Mouse (Mus musculus) intestine, embryonic 16.5 days (tissue): ENCODE data around the gene Col25a1. TPM values are rescaled to one million over a fixed set of nuclear protein-coding genes. Genes with fewer than 3 reads are reported as not detected.

Experiments used
- ATAC-seq: fragments of 200-750 bp; cut with Nextera tagmentation; 2 replicates; pipeline ENCODE4 v1.8.0; 2017; ENCODE audit warnings: moderate TSS enrichment, moderate library complexity
- H3K27ac ChIP-seq: fragments of 300-500 bp; sonication (generic); 2 replicates; pipeline ENCODE4 v1.5.1; 2014; ENCODE audit warnings: mild to moderate bottlenecking, low read length
- H3K27me3 ChIP-seq: fragments of 300-500 bp; sonication (generic); replicated peaks from 2 replicates; pipeline ENCODE4 v1.6.1; 2014; ENCODE audit warnings: low read length, control low read depth, mixed read lengths; ENCODE audit not compliant: control insufficient read depth, insufficient read depth
- H3K36me3 ChIP-seq: fragments of 300-500 bp; sonication (generic); 2 replicates; pipeline ENCODE4 v1.6.1; 2014; ENCODE audit warnings: low read length, control low read depth; ENCODE audit not compliant: control insufficient read depth, insufficient read depth
- H3K4me1 ChIP-seq: fragments of 300-500 bp; sonication (generic); 2 replicates; pipeline ENCODE4 v1.6.1; 2014; ENCODE audit warnings: low read length, control low read depth, mixed read lengths; ENCODE audit not compliant: control insufficient read depth, insufficient read depth
- H3K4me2 ChIP-seq: fragments of 300-500 bp; sonication (generic); 2 replicates; pipeline ENCODE4 v1.6.1; 2014; ENCODE audit warnings: low read depth, low read length, control low read depth
- H3K4me3 ChIP-seq: fragments of 300-500 bp; sonication (generic); 2 replicates; pipeline ENCODE4 v1.5.1; 2014; ENCODE audit warnings: mild to moderate bottlenecking, low read length
- H3K9ac ChIP-seq: fragments of 300-500 bp; sonication (generic); 2 replicates; pipeline ENCODE4 v1.6.1; 2014; ENCODE audit warnings: low read depth, low read length
- H3K9me3 ChIP-seq: fragments of 300-500 bp; sonication (generic); 2 replicates; pipeline ENCODE4 v1.6.1; 2016; ENCODE audit warnings: low read length, control low read depth; ENCODE audit not compliant: control insufficient read depth
- WGBS: fragments of 180-500 bp; shearing (Covaris S2); extraction: QIAGEN DNeasy Blood & Tissue Kit; methylation state at CpG from one replicate; pipeline ENCODE4 v1.1.7; 2014; 5-methylcytosine and 5-hydroxymethylcytosine counted together
- polyA plus RNA-seq: library from polyadenylated mRNA; unstranded; fragments of >200 nt; fragmentation: Nextera tagmentation; extraction: Ambion mirVana; gene quantifications from 2 replicates; pipeline ENCODE4 v1.2.1, GENCODE M21; 2015

The Col25a1 gene
- polyA plus RNA-seq, 1 experiment from 2014 or later, result 1.4 TPM

DNA sequence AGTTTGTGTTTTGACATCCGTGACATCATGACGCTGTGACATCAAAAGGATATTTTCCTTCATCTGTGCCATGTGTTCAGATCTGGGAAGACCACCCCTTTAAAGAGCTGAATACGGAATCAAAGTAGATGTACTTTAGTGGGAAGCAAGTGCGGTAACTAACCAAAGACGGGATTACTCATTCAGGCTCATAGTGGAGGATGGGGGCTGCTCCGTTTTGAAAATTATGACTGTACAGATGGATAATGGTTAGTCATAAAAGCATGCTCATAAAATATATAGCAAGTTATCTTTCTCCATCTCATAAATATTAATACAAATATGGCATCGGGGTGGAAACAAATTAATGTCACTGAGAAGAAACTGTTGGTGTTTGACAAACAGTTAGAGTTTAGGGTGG, 391.7 kb downstream of the Col25a1 start:
- H3K27ac ChIP-seq, result no peak overlapping the region
- H3K9me3 ChIP-seq, result no peaks in the 10 kb centered on the region
- H3K4me2 ChIP-seq, result no peak overlapping the region
- peaks cover 3% of the 10 kb centered on the region; the same call in 1 of the 2 replicates for H3K4me1 ChIP-seq
- no peaks in the 10 kb centered on the region for H3K27me3 ChIP-seq
- no peak overlapping the region for H3K4me3 ChIP-seq
- no peak for ATAC-seq
- H3K9ac ChIP-seq, result no peak overlapping the region
- H3K36me3 ChIP-seq, result no peaks in the 10 kb centered on the region
- WGBS, result 76% methylated on average over 7 of the region's 7 CpGs

DNA sequence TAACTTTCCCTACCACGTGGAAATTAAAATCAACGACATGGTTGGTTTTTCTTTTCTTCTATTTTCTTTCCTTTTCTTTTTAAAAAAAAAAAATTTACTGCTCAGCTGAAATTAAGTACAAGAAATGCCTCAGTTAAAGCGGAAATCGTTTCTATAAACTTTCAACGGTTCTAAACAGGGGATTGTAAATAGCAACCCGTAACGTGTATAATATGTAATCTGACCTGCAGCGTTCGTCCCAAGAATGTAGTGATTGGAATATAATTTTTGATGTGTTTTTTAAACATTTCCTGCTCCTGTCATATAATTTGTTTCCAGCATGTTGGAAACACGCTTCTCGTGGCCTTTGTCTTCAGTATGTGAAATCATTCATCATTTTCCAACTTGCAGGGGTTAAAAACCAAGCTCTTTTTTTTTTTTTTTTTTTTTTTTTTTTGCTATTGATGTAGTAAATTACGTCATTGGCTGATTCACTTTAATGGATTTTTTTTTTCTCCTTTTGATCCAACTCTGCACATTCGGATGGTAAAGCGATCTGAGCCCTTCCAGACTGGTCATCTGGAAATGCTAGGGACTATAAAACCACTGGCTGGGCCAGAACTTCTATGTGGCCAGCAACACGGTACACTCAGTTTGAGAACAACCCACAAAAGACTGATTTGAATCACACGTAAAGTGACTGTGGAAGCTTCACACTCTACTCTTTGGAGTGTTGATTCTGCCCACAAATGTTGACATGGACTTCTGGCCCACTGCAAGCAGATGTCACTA, 393.3 kb downstream of the Col25a1 start:
- ATAC-seq, result no peak
- H3K4me1 ChIP-seq, result peaks cover 3% of the 10 kb centered on the region; the same call in 1 of the 2 replicates
- 62% methylated on average over 16 of the region's 16 CpGs for WGBS
- no peak overlapping the region for H3K9ac ChIP-seq
- H3K27me3 ChIP-seq, result no peaks in the 10 kb centered on the region
- no peaks in the 10 kb centered on the region for H3K36me3 ChIP-seq
- no peak overlapping the region for H3K27ac ChIP-seq
- H3K9me3 ChIP-seq, result no peaks in the 10 kb centered on the region
- H3K4me3 ChIP-seq, result no peak overlapping the region
- H3K4me2 ChIP-seq, result no peak overlapping the region

DNA sequence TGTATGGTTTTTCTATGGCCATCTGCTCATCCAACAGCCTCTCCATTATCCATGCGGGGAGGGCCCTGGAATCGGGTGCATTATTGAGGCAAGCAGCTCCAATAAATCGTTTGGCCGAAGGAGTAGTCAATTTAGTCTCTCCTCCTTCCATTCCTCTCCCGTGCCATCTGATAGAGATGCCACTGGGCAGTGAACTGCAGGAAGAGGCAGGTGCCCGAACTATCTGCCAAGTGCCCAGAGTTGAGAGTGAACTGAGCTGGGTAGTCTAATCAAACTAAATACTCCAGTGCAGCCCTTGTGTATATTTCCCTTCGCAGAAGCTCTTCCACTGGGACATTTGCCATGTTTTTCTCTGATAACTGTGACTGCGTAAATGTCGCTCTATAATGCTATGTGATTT, 403.7 kb downstream of the Col25a1 start:
- Histone ChIP-seq H3K4me1 (no peaks in the 10 kb centered on the region), H3K9me3 (no peaks in the 10 kb centered on the region), H3K9ac (no peak overlapping the region), H3K27me3 (no peaks in the 10 kb centered on the region), H3K4me3 (no peak overlapping the region), H3K27ac (no peak overlapping the region), H3K4me2 (no peak overlapping the region), H3K36me3 (no peaks in the 10 kb centered on the region)
- 85% methylated on average over 9 of the region's 9 CpGs for WGBS
- no peak for ATAC-seq

DNA sequence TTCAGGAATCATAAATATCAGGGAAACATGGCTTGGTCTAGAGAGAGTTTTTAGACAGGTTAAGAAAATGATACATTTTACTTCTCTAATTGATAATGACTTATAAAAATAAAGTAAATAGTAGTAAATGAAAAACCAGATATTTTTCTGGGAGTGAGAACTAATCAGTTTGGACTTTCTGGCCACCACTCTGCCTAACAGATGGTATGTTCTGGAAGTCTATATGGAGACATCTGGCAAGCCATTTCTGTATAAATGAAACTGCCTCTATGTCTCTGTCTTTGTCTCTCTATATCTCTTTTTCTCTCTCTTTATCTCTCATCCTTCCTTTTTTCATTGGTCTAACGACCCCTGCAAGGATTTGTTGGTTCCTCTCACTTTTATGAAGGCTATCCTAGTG, 410.2 kb downstream of the Col25a1 start:
- no peak overlapping the region for H3K4me2 ChIP-seq
- H3K9me3 ChIP-seq, result no peaks in the 10 kb centered on the region
- no peaks in the 10 kb centered on the region for H3K36me3 ChIP-seq
- no peak for ATAC-seq
- WGBS, result 56% methylated on average over 1 of the region's 1 CpGs
- H3K4me3 ChIP-seq, result no peak overlapping the region
- no peak overlapping the region for H3K27ac ChIP-seq
- H3K4me1 ChIP-seq, result no peaks in the 10 kb centered on the region
- no peak overlapping the region for H3K9ac ChIP-seq
- H3K27me3 ChIP-seq, result no peaks in the 10 kb centered on the region

DNA sequence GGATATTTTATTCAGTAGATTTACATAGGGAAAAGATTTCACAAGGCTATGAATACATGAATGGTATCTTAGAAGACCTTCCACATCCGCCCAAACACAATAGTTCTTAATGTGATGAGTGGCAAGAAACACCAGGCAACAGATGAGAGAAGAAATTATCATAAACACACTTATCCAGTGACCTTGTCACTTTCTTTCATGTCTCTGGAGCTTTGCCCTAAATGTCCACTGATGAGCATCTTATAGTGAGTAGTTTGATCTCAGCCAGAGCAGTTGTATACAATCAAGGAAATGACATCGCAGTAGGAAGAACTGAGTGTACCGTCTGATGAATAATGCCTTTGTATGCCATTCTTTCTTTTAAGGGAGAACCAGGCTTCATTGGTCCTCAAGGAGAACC, 414.7 kb downstream of the Col25a1 start:
- WGBS, result 86% methylated on average over 3 of the region's 3 CpGs
- ATAC-seq, result no peak
- no peaks in the 10 kb centered on the region; the same call in 1 of the 2 replicates for H3K4me1 ChIP-seq
- no peak overlapping the region for H3K4me3 ChIP-seq
- H3K9ac ChIP-seq, result no peak overlapping the region
- H3K9me3 ChIP-seq, result no peaks in the 10 kb centered on the region
- H3K4me2 ChIP-seq, result no peak overlapping the region
- no peaks in the 10 kb centered on the region for H3K27me3 ChIP-seq
- H3K27ac ChIP-seq, result no peak overlapping the region
- H3K36me3 ChIP-seq, result no peaks in the 10 kb centered on the region

DNA sequence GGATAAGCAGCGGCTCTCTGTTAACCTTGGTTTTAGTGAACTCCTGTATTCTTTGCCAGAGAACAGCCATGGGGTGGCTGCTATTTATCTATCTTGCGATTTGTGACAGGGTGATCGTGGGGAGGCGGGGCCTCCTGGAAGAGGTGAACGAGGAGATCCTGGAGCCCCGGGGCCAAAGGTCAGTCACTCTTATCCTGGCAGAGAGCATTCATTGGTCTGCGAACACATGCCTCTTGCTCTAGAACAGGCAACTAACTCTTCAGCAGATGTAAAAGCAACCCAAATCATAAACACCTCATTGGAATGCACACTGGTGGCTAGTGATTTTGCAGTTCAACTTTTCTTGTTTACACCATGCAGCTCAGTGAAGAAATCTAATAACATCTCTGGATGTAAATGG, 417.8 kb downstream of the Col25a1 start:
- Histone ChIP-seq H3K27me3 (no peaks in the 10 kb centered on the region), H3K27ac (no peak overlapping the region), H3K4me1 (no peaks in the 10 kb centered on the region; the same call in 1 of the 2 replicates), H3K36me3 (no peaks in the 10 kb centered on the region), H3K4me3 (no peak overlapping the region), H3K9me3 (no peaks in the 10 kb centered on the region), H3K9ac (no peak overlapping the region), H3K4me2 (no peak overlapping the region)
- WGBS, result 63% methylated on average over 7 of the region's 7 CpGs
- peak; percentile 50 for ATAC-seq

DNA sequence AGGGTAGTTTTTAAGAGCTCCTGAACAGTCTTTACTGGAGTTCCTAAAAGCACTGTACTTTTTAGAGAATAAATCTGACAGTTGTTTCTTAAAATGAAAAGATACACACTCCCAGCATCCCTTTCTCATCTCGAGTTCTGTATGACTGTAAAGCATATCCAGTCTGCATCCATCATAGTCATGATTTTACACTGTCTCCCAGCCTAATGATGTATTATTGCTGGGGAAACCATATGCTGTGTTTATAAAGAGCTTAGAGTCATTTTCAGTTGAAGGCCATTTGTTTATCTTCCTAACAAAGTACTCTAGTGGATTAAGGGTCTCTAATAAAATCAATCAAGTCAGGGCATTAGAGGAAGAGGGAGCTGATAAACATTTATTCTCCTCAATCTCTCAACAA, 425.0 kb downstream of the Col25a1 start:
- Histone ChIP-seq H3K4me2 (no peak overlapping the region), H3K36me3 (no peaks in the 10 kb centered on the region), H3K4me1 (no peaks in the 10 kb centered on the region), H3K4me3 (no peak overlapping the region), H3K9ac (no peak overlapping the region), H3K27me3 (no peaks in the 10 kb centered on the region), H3K27ac (no peak overlapping the region), H3K9me3 (no peaks in the 10 kb centered on the region)
- 20% methylated on average over 1 of the region's 1 CpGs for WGBS
- ATAC-seq, result no peak

DNA sequence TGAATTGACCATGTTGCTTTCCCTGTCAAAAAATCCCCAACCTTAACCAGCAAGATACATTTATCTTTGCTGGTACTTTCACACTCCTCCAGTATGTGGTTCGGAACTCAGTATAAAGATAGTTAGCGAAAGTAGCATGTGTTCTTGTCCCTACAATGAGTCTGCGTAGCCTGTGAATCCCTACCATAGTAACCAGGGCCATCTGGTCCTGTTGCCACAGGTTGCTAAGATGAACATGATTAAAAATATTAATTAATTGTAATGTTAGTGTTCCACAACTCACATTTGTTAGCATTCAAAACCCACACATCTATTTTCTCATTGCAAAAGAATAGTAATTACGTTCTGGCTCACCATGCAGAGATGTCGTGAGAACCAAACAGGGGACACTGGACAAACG, 434.3 kb downstream of the Col25a1 start:
- no peak overlapping the region for H3K4me2 ChIP-seq
- no peak overlapping the region for H3K27ac ChIP-seq
- H3K4me1 ChIP-seq, result no peaks in the 10 kb centered on the region
- WGBS, result 95% methylated on average over 6 of the region's 6 CpGs
- H3K4me3 ChIP-seq, result no peak overlapping the region
- no peak for ATAC-seq
- H3K36me3 ChIP-seq, result no peaks in the 10 kb centered on the region
- H3K9me3 ChIP-seq, result no peaks in the 10 kb centered on the region
- no peaks in the 10 kb centered on the region for H3K27me3 ChIP-seq
- H3K9ac ChIP-seq, result no peak overlapping the region

DNA sequence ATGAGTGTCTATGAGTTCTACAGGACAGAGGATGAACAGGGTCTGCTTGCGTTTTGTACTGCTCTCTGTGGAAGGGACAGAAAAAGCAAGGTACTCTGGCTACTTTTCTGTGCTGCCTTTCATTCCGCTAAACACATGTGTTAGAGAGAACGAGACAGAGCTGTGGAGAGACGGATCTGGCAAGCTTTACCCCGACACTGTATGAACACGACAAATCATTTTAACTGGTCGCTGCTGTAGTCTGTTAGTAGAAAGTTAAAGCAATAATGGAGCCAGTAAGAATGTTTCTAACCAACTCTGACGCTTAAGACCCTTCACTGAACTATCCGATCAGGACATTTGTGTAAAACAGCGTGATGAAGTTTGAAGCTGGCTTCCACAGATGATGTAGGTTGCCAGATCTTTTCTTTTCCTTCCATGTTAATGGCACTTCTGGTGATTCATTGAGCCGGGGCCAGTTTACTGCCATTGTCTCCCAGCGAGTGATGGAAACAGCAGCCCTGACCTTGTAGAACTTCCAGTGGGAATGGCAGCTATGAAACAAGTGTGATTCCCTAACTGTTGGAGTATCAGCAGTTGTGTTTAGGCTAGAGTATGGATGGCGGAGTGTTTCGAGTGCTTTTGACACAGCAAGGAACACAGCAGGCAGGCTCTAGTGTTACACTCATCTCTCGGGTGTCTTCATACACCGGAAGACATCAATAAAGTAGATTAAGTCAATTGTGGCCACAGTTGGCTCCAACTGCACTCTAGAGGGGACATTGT, 437.2 kb downstream of the Col25a1 start:
- H3K4me3 ChIP-seq, result no peak overlapping the region
- H3K9me3 ChIP-seq, result no peaks in the 10 kb centered on the region
- H3K4me1 ChIP-seq, result no peaks in the 10 kb centered on the region
- no peak overlapping the region for H3K27ac ChIP-seq
- H3K9ac ChIP-seq, result no peak overlapping the region
- no peaks in the 10 kb centered on the region for H3K27me3 ChIP-seq
- WGBS, result 66% methylated on average over 16 of the region's 16 CpGs
- no peaks in the 10 kb centered on the region for H3K36me3 ChIP-seq
- ATAC-seq, result no peak
- no peak overlapping the region for H3K4me2 ChIP-seq
